Mouse (Mus musculus): Measurements from ENCODE around the gene Tspan18. TPM values are rescaled to one million over a fixed set of nuclear protein-coding genes. Genes with fewer than 3 reads are reported as not detected.

The Tspan18 gene
- polyA plus RNA-seq, 1 experiment, result 14.1 TPM

DNA sequence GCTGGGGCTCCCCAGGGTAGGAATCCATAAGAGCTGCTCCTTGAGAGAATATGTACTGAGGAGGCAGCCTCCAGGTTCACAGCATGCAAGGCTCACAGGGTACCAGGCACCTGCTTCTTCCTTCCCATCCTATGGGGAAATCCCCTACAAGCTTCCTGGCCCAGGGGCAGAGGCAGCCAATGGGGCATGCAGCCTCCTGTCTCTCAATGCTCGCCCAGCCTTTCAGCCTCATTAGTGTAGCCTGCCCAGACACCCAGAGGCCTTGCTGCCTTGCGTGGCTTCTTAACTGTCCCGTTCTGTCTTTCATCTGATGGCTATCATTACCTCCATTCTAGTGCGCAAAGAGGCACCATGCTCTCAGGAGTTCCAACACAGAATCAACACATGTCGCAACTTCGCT lies 85.2 kb downstream of the Tspan18 start:
- no peaks in the 10 kb centered on the region for H3K36me3 ChIP-seq (ENCODE audit: control insufficient read depth, insufficient read depth, low read length)
- no peaks in the 10 kb centered on the region for H3K4me1 ChIP-seq (ENCODE audit: control insufficient read depth, insufficient read depth, insufficient read length, low read length)
- H3K27ac ChIP-seq (ENCODE audit: insufficient read depth, low read depth, low read length), result no peak overlapping the region
- H3K4me3 ChIP-seq (ENCODE audit: low read depth, low read length), result no peak overlapping the region
- no peak for TF ChIP-seq POLR2A (IDR thresholded peaks at IDR 0.05; ENCODE audit: low read depth, low read length)
- TF ChIP-seq CTCF (IDR thresholded peaks at IDR 0.05; ENCODE audit: extremely low read depth, insufficient read length, insufficient replicate concordance, low read depth, low read length), result no peak
- no peaks in the 10 kb centered on the region for H3K27me3 ChIP-seq (ENCODE audit: control insufficient read depth, insufficient read depth, low read length)
- WGBS, result 75% methylated on average over 6 of the region's 6 CpGs

- H3K27me3 ChIP-seq (ENCODE audit: control insufficient read depth, insufficient read depth, low read length), result no peaks in the 10 kb centered on the region
- H3K27ac ChIP-seq (ENCODE audit: insufficient read depth, low read depth, low read length), result no peak overlapping the region
- no peak for TF ChIP-seq CTCF (IDR thresholded peaks at IDR 0.05; ENCODE audit: extremely low read depth, insufficient read length, insufficient replicate concordance, low read depth, low read length)
- no peaks in the 10 kb centered on the region for H3K36me3 ChIP-seq (ENCODE audit: control insufficient read depth, insufficient read depth, low read length)
- H3K4me3 ChIP-seq (ENCODE audit: low read depth, low read length), result no peak overlapping the region
- H3K4me1 ChIP-seq (ENCODE audit: control insufficient read depth, insufficient read depth, insufficient read length, low read length), result no peaks in the 10 kb centered on the region
- WGBS, result 85% methylated on average over 8 of the region's 8 CpGs
These were observed 90.2 kb downstream of the Tspan18 start for GRCm38 (mm10) chr2:93244090-93244443.

DNA sequence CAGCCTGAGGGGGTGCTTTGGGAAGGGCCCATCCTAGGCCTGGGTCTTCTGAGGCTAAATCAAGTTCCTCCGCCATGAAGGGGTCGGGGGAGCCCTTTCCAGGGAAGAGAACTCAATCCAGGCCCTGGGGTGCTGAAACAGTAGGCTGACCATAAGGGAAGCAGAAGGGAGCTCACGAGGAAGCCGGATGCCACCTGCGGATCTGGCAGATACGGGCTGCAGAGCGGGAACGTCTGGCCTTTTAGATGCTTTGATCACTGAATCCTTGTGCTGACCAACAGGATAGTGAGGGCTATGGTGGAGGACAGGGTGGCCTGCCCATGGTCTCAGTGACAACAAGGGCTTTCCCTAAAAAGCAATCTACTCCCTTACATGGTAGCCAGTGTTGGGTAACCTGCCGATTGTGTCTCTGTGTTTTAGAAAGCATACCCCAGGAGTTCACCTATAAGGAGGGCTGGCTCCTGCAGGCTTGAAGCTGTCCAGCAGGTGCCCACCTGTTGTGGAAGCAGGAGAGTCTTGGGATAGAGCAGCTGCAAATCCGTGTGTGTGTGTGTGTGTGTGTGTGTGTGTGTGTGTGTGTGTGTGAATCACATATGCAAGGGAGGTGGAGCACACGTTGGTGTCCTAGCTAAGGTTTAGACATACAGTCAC lies 90.7 kb downstream of the Tspan18 start:
- WGBS, result 82% methylated on average over 11 of the region's 11 CpGs
- no peaks in the 10 kb centered on the region for H3K4me1 ChIP-seq (ENCODE audit: control insufficient read depth, insufficient read depth, insufficient read length, low read length)
- H3K27ac ChIP-seq (ENCODE audit: insufficient read depth, low read depth, low read length), result no peak overlapping the region
- H3K36me3 ChIP-seq (ENCODE audit: control insufficient read depth, insufficient read depth, low read length), result no peaks in the 10 kb centered on the region
- TF ChIP-seq CTCF (IDR thresholded peaks at IDR 0.05; ENCODE audit: extremely low read depth, insufficient read length, insufficient replicate concordance, low read depth, low read length), result no peak
- TF ChIP-seq POLR2A (IDR thresholded peaks at IDR 0.05; ENCODE audit: low read depth, low read length), result no peak
- no peaks in the 10 kb centered on the region for H3K27me3 ChIP-seq (ENCODE audit: control insufficient read depth, insufficient read depth, low read length)
- H3K4me3 ChIP-seq (ENCODE audit: low read depth, low read length), result no peak overlapping the region

DNA sequence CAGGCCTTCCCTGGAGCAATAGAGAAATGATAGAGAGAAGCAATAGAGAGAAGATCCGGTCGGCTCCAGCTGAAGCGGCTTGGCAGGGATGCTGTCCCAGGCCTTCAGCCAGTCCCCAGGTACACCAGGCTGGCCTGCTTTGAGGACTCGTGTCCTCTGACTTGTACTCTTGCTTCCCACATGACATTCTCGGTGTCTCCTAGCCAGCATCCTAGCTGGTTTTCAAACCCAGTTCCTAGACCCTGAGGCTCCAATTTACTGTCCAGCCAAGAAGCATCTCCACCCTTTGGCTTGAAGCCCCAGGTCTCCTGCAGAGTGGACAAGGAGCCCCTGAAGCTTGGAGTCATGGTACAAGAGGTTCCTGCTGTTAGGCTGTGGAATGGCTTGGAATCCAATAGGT lies 92.1 kb downstream of the Tspan18 start:
- WGBS, result 89% methylated on average over 5 of the region's 5 CpGs
- TF ChIP-seq POLR2A (IDR thresholded peaks at IDR 0.05; ENCODE audit: low read depth, low read length) (no peak), CTCF (IDR thresholded peaks at IDR 0.05; ENCODE audit: extremely low read depth, insufficient read length, insufficient replicate concordance, low read depth, low read length) (no peak)
- H3K4me1 ChIP-seq (ENCODE audit: control insufficient read depth, insufficient read depth, insufficient read length, low read length), result no peaks in the 10 kb centered on the region
- H3K4me3 ChIP-seq (ENCODE audit: low read depth, low read length), result no peak overlapping the region
- no peaks in the 10 kb centered on the region for H3K36me3 ChIP-seq (ENCODE audit: control insufficient read depth, insufficient read depth, low read length)
- no peak overlapping the region for H3K27ac ChIP-seq (ENCODE audit: insufficient read depth, low read depth, low read length)
- H3K27me3 ChIP-seq (ENCODE audit: control insufficient read depth, insufficient read depth, low read length), result no peaks in the 10 kb centered on the region

GRCm38 (mm10) chr2:93238864-93239263 lies 95.4 kb downstream of the Tspan18 start:
- no peaks in the 10 kb centered on the region for H3K27me3 ChIP-seq (ENCODE audit: control insufficient read depth, insufficient read depth, low read length)
- no peaks in the 10 kb centered on the region for H3K36me3 ChIP-seq (ENCODE audit: control insufficient read depth, insufficient read depth, low read length)
- H3K4me3 ChIP-seq (ENCODE audit: low read depth, low read length), result no peak overlapping the region
- no peaks in the 10 kb centered on the region for H3K4me1 ChIP-seq (ENCODE audit: control insufficient read depth, insufficient read depth, insufficient read length, low read length)
- 79% methylated on average over 6 of the region's 6 CpGs for WGBS
- H3K27ac ChIP-seq (ENCODE audit: insufficient read depth, low read depth, low read length), result no peak overlapping the region
- TF ChIP-seq CTCF (IDR thresholded peaks at IDR 0.05; ENCODE audit: extremely low read depth, insufficient read length, insufficient replicate concordance, low read depth, low read length), result no peak
- no peak for TF ChIP-seq POLR2A (IDR thresholded peaks at IDR 0.05; ENCODE audit: low read depth, low read length)

DNA sequence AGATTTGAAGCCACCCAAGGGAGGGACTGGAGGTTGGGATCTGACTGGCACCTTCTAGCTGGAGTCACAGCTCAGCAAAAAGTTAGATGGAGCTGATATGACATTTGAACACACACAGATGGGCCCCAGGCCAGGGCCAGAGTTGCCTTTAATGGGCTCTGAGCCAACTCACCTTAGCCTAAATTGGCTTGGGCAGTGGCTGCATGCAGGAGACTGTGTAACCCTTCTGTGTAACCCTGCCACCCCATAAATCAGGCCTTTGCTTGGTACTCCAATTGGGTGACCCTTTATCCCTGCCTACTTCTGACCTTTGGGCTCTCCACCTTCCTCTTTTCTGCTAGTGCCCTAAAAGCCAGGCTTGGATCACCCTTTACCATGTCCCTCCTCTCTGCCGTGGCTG lies 97.2 kb downstream of the Tspan18 start:
- Histone ChIP-seq H3K27ac (ENCODE audit: insufficient read depth, low read depth, low read length) (no peak overlapping the region), H3K27me3 (ENCODE audit: control insufficient read depth, insufficient read depth, low read length) (no peaks in the 10 kb centered on the region), H3K36me3 (ENCODE audit: control insufficient read depth, insufficient read depth, low read length) (no peaks in the 10 kb centered on the region), H3K4me3 (ENCODE audit: low read depth, low read length) (no peak overlapping the region), H3K4me1 (ENCODE audit: control insufficient read depth, insufficient read depth, insufficient read length, low read length) (no peaks in the 10 kb centered on the region)
- WGBS, result 52% methylated on average over 1 of the region's 1 CpGs
- TF ChIP-seq CTCF (IDR thresholded peaks at IDR 0.05; ENCODE audit: extremely low read depth, insufficient read length, insufficient replicate concordance, low read depth, low read length) (no peak), POLR2A (IDR thresholded peaks at IDR 0.05; ENCODE audit: low read depth, low read length) (no peak)

DNA sequence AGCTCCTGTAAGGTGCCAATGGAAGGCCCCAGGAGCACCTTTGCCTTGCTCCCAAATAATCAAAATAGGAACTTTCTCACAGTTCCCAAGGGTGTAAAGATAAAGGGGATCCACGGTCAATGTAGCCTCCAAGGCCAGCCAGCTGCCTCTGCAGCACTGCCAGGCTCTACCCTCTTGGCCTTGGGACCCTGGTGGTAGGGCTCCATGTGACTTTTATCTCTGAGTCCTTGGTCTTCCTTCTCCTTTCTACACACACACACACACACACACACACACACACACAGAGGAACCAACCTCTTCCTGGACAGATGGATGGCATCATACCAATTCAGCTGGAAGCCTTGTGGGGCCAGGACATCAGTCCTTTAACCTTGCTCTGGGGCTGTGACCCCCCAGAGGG lies 102.2 kb downstream of the Tspan18 start:
- Histone ChIP-seq H3K4me3 (ENCODE audit: low read depth, low read length) (no peak overlapping the region), H3K27me3 (ENCODE audit: control insufficient read depth, insufficient read depth, low read length) (no peaks in the 10 kb centered on the region), H3K4me1 (ENCODE audit: control insufficient read depth, insufficient read depth, insufficient read length, low read length) (no peaks in the 10 kb centered on the region), H3K27ac (ENCODE audit: insufficient read depth, low read depth, low read length) (no peak overlapping the region), H3K36me3 (ENCODE audit: control insufficient read depth, insufficient read depth, low read length) (no peaks in the 10 kb centered on the region)
- TF ChIP-seq POLR2A (IDR thresholded peaks at IDR 0.05; ENCODE audit: low read depth, low read length), result no peak
- TF ChIP-seq CTCF (IDR thresholded peaks at IDR 0.05; ENCODE audit: extremely low read depth, insufficient read length, insufficient replicate concordance, low read depth, low read length), result no peak
- 31% methylated on average over 1 of the region's 1 CpGs for WGBS
